In the genomic region with DNA sequence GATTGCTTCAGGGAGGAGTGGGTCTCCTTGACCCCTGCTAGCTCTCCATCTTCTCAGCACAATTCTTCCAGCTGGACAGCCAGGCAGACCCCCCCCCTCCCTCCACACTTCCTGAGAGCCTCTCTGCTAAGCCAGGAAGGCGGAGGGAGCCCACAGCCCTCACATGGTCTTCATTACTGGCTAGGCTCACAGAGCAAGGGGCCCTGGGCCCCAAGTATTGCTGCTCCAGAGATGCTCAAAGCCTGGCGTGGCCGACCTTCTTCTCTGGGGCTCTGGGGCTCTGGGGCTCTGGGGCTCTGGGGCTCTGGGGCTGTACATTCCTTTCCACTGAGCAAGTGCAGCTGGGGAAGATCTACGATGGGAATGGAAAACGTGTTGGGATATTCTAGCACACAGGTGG, we compare ENCODE assay signal across 13 mouse cellular contexts. TPM values are rescaled to one million over a fixed set of nuclear protein-coding genes. Genes with fewer than 3 reads are reported as not detected.
A peak's percentile ranks its signal among the peaks of the same experiment; 100 is the strongest.
DNase-seq lines count a peak whose midpoint lies in the region; ATAC-seq and TF ChIP-seq lines count a peak whose summit lies in the region.
"Had no signal": no experiment of that assay in that cellular context is flagged by ENCODE, and none has a peak within 500 bp of the region (broad histone marks: within the 10 kb centered on the region; RNA-seq: fewer than 3 reads in every experiment).

No protein-coding gene starts in this region.

- H3K9ac ChIP-seq in intestine, embryonic 14.5 days (ENCODE audit: low read length) = no peak overlapping the region
- H3K9ac ChIP-seq in intestine, postnatal 0 days (ENCODE audit: low read depth, low read length) = no peak overlapping the region
- no peak overlapping the region for H3K9ac ChIP-seq in embryonic facial prominence, embryonic 15.5 days
- no peak overlapping the region for H3K9ac ChIP-seq in limb, embryonic 15.5 days

- no peak overlapping the region for H3K4me3 ChIP-seq in intestine, embryonic 14.5 days (ENCODE audit: low read depth, low read length)
- H3K4me3 ChIP-seq in intestine, postnatal 0 days (ENCODE audit: low read depth, low read length) = no peak overlapping the region
- no peak overlapping the region for H3K4me3 ChIP-seq in embryonic facial prominence, embryonic 15.5 days (replicated peaks)
- no peak overlapping the region for H3K4me3 ChIP-seq in limb, embryonic 15.5 days
- H3K4me3 ChIP-seq: erythroblast, embryonic 14.5 days; myocyte had no signal

- no peaks in the 10 kb centered on the region for H3K9me3 ChIP-seq in intestine, embryonic 14.5 days (ENCODE audit: control insufficient read depth, low read length)
- no peaks in the 10 kb centered on the region for H3K9me3 ChIP-seq in intestine, postnatal 0 days (ENCODE audit: control insufficient read depth)
- H3K9me3 ChIP-seq in embryonic facial prominence, embryonic 15.5 days (replicated peaks) = no peaks in the 10 kb centered on the region
- H3K9me3 ChIP-seq in limb, embryonic 15.5 days = no peaks in the 10 kb centered on the region

- no peak for TF ChIP-seq CTCF in intestine, postnatal 0 days (IDR thresholded peaks at IDR 0.05; ENCODE audit: low read depth)

- 11% methylated on average over 5 of the region's 5 CpGs for WGBS in intestine, embryonic 14.5 days
- 22% methylated on average over 5 of the region's 5 CpGs for WGBS in intestine, postnatal 0 days
- 17% methylated on average over 5 of the region's 5 CpGs for WGBS in embryonic facial prominence, embryonic 15.5 days
- 12% methylated on average over 5 of the region's 5 CpGs for WGBS in limb, embryonic 15.5 days

- peaks cover 62% of the 10 kb centered on the region for H3K4me1 ChIP-seq in intestine, embryonic 14.5 days (replicated peaks; ENCODE audit: control insufficient read depth, insufficient read depth, low read length)
- H3K4me1 ChIP-seq in intestine, postnatal 0 days (replicated peaks; ENCODE audit: control insufficient read depth, insufficient read depth, low read length) = peaks cover 12% of the 10 kb centered on the region
- peaks cover 68% of the 10 kb centered on the region for H3K4me1 ChIP-seq in embryonic facial prominence, embryonic 15.5 days
- H3K4me1 ChIP-seq in limb, embryonic 15.5 days = peaks cover 77% of the 10 kb centered on the region

- H3K36me3 ChIP-seq in intestine, embryonic 14.5 days (ENCODE audit: control insufficient read depth, insufficient read depth, low read length) = no peaks in the 10 kb centered on the region
- H3K36me3 ChIP-seq in intestine, postnatal 0 days (ENCODE audit: control insufficient read depth, insufficient read depth) = no peaks in the 10 kb centered on the region
- no peaks in the 10 kb centered on the region for H3K36me3 ChIP-seq in embryonic facial prominence, embryonic 15.5 days
- H3K36me3 ChIP-seq in limb, embryonic 15.5 days = no peaks in the 10 kb centered on the region

- H3K27me3 ChIP-seq in intestine, embryonic 14.5 days (replicated peaks; ENCODE audit: control insufficient read depth, insufficient read depth, low read length) = no peaks in the 10 kb centered on the region
- H3K27me3 ChIP-seq in intestine, postnatal 0 days (replicated peaks; ENCODE audit: control insufficient read depth, insufficient read depth, low read length) = no peaks in the 10 kb centered on the region
- H3K27me3 ChIP-seq in embryonic facial prominence, embryonic 15.5 days = no peaks in the 10 kb centered on the region
- H3K27me3 ChIP-seq in limb, embryonic 15.5 days = no peaks in the 10 kb centered on the region

- ATAC-seq in intestine, embryonic 14.5 days (replicated peaks; ENCODE audit: low FRiP score, low TSS enrichment, low read depth) = peak; percentile 28
- ATAC-seq in intestine, postnatal 0 days = no peak
- ATAC-seq in embryonic facial prominence, embryonic 15.5 days (ENCODE audit: insufficient number of reproducible peaks, low FRiP score, low TSS enrichment, low read depth) = peak; percentile 76
- ATAC-seq in limb, embryonic 15.5 days (ENCODE audit: insufficient number of reproducible peaks, low FRiP score, low TSS enrichment, low read depth) = peak; percentile 66; the same call in 1 of the 2 replicates
- ATAC-seq: activated CD4-positive, CD25-positive, alpha-beta regulatory T cell, adult 4 months had no signal

- DNase-seq in intestine, embryonic 14.5 days (ENCODE audit: low spot score) = no peak
- DNase-seq in embryo, embryonic 10.5 days (ENCODE audit: low spot score) = peak; percentile 79
- no peak for DNase-seq in thymus, postnatal 0 days (ENCODE audit: low spot score)
- no peak for DNase-seq in cerebellum, adult 9-10 months
- no peak for DNase-seq in left cerebral cortex, postnatal 36 days (ENCODE audit: low spot score in 2 of 2)
- DNase-seq: lung, postnatal 4 days; thymus, postnatal 25 days had no signal

- H3K4me2 ChIP-seq in intestine, embryonic 14.5 days (ENCODE audit: low read length) = no peak overlapping the region
- no peak overlapping the region for H3K4me2 ChIP-seq in intestine, postnatal 0 days (replicated peaks; ENCODE audit: low read depth)
- H3K4me2 ChIP-seq in embryonic facial prominence, embryonic 15.5 days (replicated peaks) = 0 out of 2 replicates have a peak overlapping the region, but pooled peaks have one; percentile 12
- H3K4me2 ChIP-seq in limb, embryonic 15.5 days = no peak overlapping the region

- H3K27ac ChIP-seq in intestine, embryonic 14.5 days (ENCODE audit: low read depth) = peak overlapping the region; percentile 95
- H3K27ac ChIP-seq in intestine, postnatal 0 days (ENCODE audit: low read depth, low read length) = no peak overlapping the region
- H3K27ac ChIP-seq in embryonic facial prominence, embryonic 15.5 days (replicated peaks) = peak overlapping the region; percentile 93
- peak overlapping the region; percentile 91 for H3K27ac ChIP-seq in limb, embryonic 15.5 days

- intact Hi-C loops in left cerebral cortex, postnatal 36 days (cut with DNase I) = no loop called here

RNA-seq across cellular contexts. Expression of gene Dlk1, which starts 39.9 kb away (rescaled TPM):
- polyA plus RNA-seq in intestine, embryonic 14.5 days (2014; fragmentation: Nextera tagmentation; extraction: Ambion mirVana) = 398 and 437 TPM in 2 replicates
- 73.6 and 78.6 TPM in 2 replicates for polyA plus RNA-seq in intestine, postnatal 0 days (2015; fragmentation: Nextera tagmentation; extraction: Ambion mirVana)
- 710 and 761 TPM in 2 replicates for polyA plus RNA-seq in embryonic facial prominence, embryonic 15.5 days (2015; fragmentation: Nextera tagmentation; extraction: Ambion mirVana)
- polyA plus RNA-seq in limb, embryonic 15.5 days (2015; fragmentation: Nextera tagmentation; extraction: Ambion mirVana) = 599 and 855 TPM in 2 replicates
- polyA plus RNA-seq in thymus, postnatal 0 days (2015; fragmentation: Nextera tagmentation; extraction: Ambion mirVana) = 32.6 and 43.5 TPM in 2 replicates
- total RNA-seq in left cerebral cortex, postnatal 36 days (2021) = 1 to 10 TPM; 1.8 to 5.6 TPM
- polyA plus RNA-seq: activated CD4-positive, CD25-positive, alpha-beta regulatory T cell, adult 4 months; myocyte had no signal
